In genomic region chr5:135956300-135957206, GRCm38 (mm10) we compare ENCODE assay signal across 7 mouse cellular contexts. TPM values are rescaled to one million over a fixed set of nuclear protein-coding genes. Genes with fewer than 3 reads are reported as not detected.
DNase-seq lines count a peak whose midpoint lies in the region; ATAC-seq and TF ChIP-seq lines count a peak whose summit lies in the region.

No protein-coding gene starts in this region.

- DNase-seq in lung, postnatal 0 days (ENCODE audit: low spot score): no peak
- DNase-seq in lung, adult 18-20 months: no peak
- no peak for DNase-seq in forebrain, embryonic 11.5 days (ENCODE audit: low spot score)
- no peak for DNase-seq in limb, embryonic 14.5 days (ENCODE audit: low spot score)
- DNase-seq in lung, postnatal 14 days: no peak
- no peak for DNase-seq in adrenal gland, postnatal 25 days

- TF ChIP-seq EP300 in lung, postnatal 0 days (IDR thresholded peaks at IDR 0.05): no peak

- peak overlapping the region; percentile 24; the same call in 1 of the 2 replicates for H3K9ac ChIP-seq in lung, postnatal 0 days (replicated peaks; ENCODE audit: low read depth)
- H3K9ac ChIP-seq in forebrain, embryonic 11.5 days (ENCODE audit: low read length): peak overlapping the region; percentile 32; the same call in 1 of the 2 replicates
- H3K9ac ChIP-seq in limb, embryonic 14.5 days (ENCODE audit: low read depth, low read length, severe bottlenecking): no peak overlapping the region
- no peak overlapping the region for H3K9ac ChIP-seq in stomach, embryonic 15.5 days

- ATAC-seq in lung, postnatal 0 days: no peak
- ATAC-seq in forebrain, embryonic 11.5 days (replicated peaks; ENCODE audit: low FRiP score): no peak
- ATAC-seq in limb, embryonic 14.5 days (ENCODE audit: low FRiP score, low read depth): no peak
- ATAC-seq in stomach, embryonic 15.5 days (ENCODE audit: insufficient read depth, low FRiP score, low read depth): no peak

- H3K4me1 ChIP-seq in lung, postnatal 0 days (ENCODE audit: insufficient read depth, low read depth, low read length): peaks cover 3% of the 10 kb centered on the region; the same call in 1 of the 2 replicates
- H3K4me1 ChIP-seq in forebrain, embryonic 11.5 days (replicated peaks; ENCODE audit: control insufficient read depth, insufficient read depth, low read length): peaks cover 3% of the 10 kb centered on the region; the same call in 1 of the 2 replicates
- H3K4me1 ChIP-seq in limb, embryonic 14.5 days (ENCODE audit: control insufficient read depth, insufficient read depth, low read length): peaks cover 14% of the 10 kb centered on the region
- H3K4me1 ChIP-seq in stomach, embryonic 15.5 days: peaks cover 12% of the 10 kb centered on the region

- no peaks in the 10 kb centered on the region for H3K9me3 ChIP-seq in lung, postnatal 0 days (ENCODE audit: low read length)
- no peaks in the 10 kb centered on the region for H3K9me3 ChIP-seq in forebrain, embryonic 11.5 days (ENCODE audit: control insufficient read depth, low read length)
- H3K9me3 ChIP-seq in limb, embryonic 14.5 days (ENCODE audit: control insufficient read depth, low read length): no peaks in the 10 kb centered on the region
- H3K9me3 ChIP-seq in stomach, embryonic 15.5 days: no peaks in the 10 kb centered on the region

- no peak for TF ChIP-seq POLR2A in limb, embryonic 14.5 days (IDR thresholded peaks at IDR 0.05; ENCODE audit: borderline replicate concordance, extremely low read depth, insufficient read depth, insufficient read length)

- peak overlapping the region; percentile 80 for H3K27ac ChIP-seq in lung, postnatal 0 days (ENCODE audit: low read length)
- H3K27ac ChIP-seq in forebrain, embryonic 11.5 days (ENCODE audit: low read depth, low read length): peak overlapping the region; percentile 65; the same call in 1 of the 2 replicates
- peak overlapping the region; percentile 83 for H3K27ac ChIP-seq in limb, embryonic 14.5 days (replicated peaks; ENCODE audit: low read depth, low read length)
- H3K27ac ChIP-seq in stomach, embryonic 15.5 days: peak overlapping the region; percentile 96

- no peaks in the 10 kb centered on the region for H3K27me3 ChIP-seq in lung, postnatal 0 days (replicated peaks; ENCODE audit: insufficient read depth, low read length)
- no peaks in the 10 kb centered on the region for H3K27me3 ChIP-seq in forebrain, embryonic 11.5 days (ENCODE audit: control insufficient read depth, insufficient read depth, low read length)
- H3K27me3 ChIP-seq in limb, embryonic 14.5 days (ENCODE audit: control insufficient read depth, insufficient read depth, low read length): no peaks in the 10 kb centered on the region
- H3K27me3 ChIP-seq in stomach, embryonic 15.5 days (replicated peaks): no peaks in the 10 kb centered on the region

- H3K4me2 ChIP-seq in lung, postnatal 0 days (replicated peaks; ENCODE audit: low read depth, low read length): peak overlapping the region; percentile 46
- peak overlapping the region; percentile 50; the same call in 1 of the 2 replicates for H3K4me2 ChIP-seq in forebrain, embryonic 11.5 days (ENCODE audit: low read depth, low read length, severe bottlenecking)
- H3K4me2 ChIP-seq in limb, embryonic 14.5 days (replicated peaks; ENCODE audit: low read depth, low read length, severe bottlenecking): peak overlapping the region; percentile 57
- H3K4me2 ChIP-seq in stomach, embryonic 15.5 days: peak overlapping the region; percentile 56; the same call in 1 of the 2 replicates

- TF ChIP-seq CTCF in lung, postnatal 0 days (IDR thresholded peaks at IDR 0.05): no peak

- WGBS in lung, postnatal 0 days: 84% methylated on average over 9 of the region's 9 CpGs
- WGBS in forebrain, embryonic 11.5 days: 83% methylated on average over 9 of the region's 9 CpGs
- WGBS in limb, embryonic 14.5 days: 75% methylated on average over 9 of the region's 9 CpGs
- 67% methylated on average over 9 of the region's 9 CpGs for WGBS in stomach, embryonic 15.5 days

- no peak overlapping the region for H3K4me3 ChIP-seq in lung, postnatal 0 days (ENCODE audit: low read depth, low read length)
- H3K4me3 ChIP-seq in forebrain, embryonic 11.5 days (ENCODE audit: low read depth, low read length): no peak overlapping the region
- H3K4me3 ChIP-seq in limb, embryonic 14.5 days (replicated peaks; ENCODE audit: low read length): no peak overlapping the region
- H3K4me3 ChIP-seq in stomach, embryonic 15.5 days (replicated peaks): no peak overlapping the region

- no peaks in the 10 kb centered on the region for H3K36me3 ChIP-seq in lung, postnatal 0 days (ENCODE audit: insufficient read depth, low read length)
- H3K36me3 ChIP-seq in forebrain, embryonic 11.5 days (ENCODE audit: control insufficient read depth, insufficient read depth, low read length): no peaks in the 10 kb centered on the region
- H3K36me3 ChIP-seq in limb, embryonic 14.5 days (ENCODE audit: control insufficient read depth, insufficient read depth, low read length): no peaks in the 10 kb centered on the region
- no peaks in the 10 kb centered on the region for H3K36me3 ChIP-seq in stomach, embryonic 15.5 days

RNA-seq across cellular contexts. Expression of gene Ssc4d, which starts 17.8 kb away (rescaled TPM):
- polyA plus RNA-seq in lung, postnatal 0 days (2015; fragmentation: Nextera tagmentation; extraction: Ambion mirVana): 1.8 and 2.5 TPM in 2 replicates
- 1.2 and 1.5 TPM in 2 replicates for polyA plus RNA-seq in forebrain, embryonic 11.5 days (2014; fragmentation: Nextera tagmentation; extraction: Ambion mirVana)
- polyA plus RNA-seq in limb, embryonic 14.5 days (2012; rRNA removed): 6.6 and 7.2 TPM in 2 replicates
- polyA plus RNA-seq in limb, embryonic 14.5 days (2014; fragmentation: Nextera tagmentation; extraction: Ambion mirVana): 2.6 and 3.2 TPM in 2 replicates
- 3.4 TPM in 2 replicates for polyA plus RNA-seq in stomach, embryonic 15.5 days (2015; fragmentation: Nextera tagmentation; extraction: Ambion mirVana)
- total RNA-seq in adrenal gland, postnatal 25 days (2021): 4.3 and 7.9 TPM in 2 replicates

RNA-seq across cellular contexts. Expression of gene Ywhag, which starts 22.1 kb away (rescaled TPM):
- polyA plus RNA-seq in lung, postnatal 0 days (2015; fragmentation: Nextera tagmentation; extraction: Ambion mirVana): 75.5 and 87.5 TPM in 2 replicates
- 147 and 161 TPM in 2 replicates for polyA plus RNA-seq in forebrain, embryonic 11.5 days (2014; fragmentation: Nextera tagmentation; extraction: Ambion mirVana)
- polyA plus RNA-seq in limb, embryonic 14.5 days (2012; rRNA removed): 83.6 and 91.3 TPM in 2 replicates
- 72.9 and 76.9 TPM in 2 replicates for polyA plus RNA-seq in limb, embryonic 14.5 days (2014; fragmentation: Nextera tagmentation; extraction: Ambion mirVana)
- polyA plus RNA-seq in stomach, embryonic 15.5 days (2015; fragmentation: Nextera tagmentation; extraction: Ambion mirVana): 167 and 173 TPM in 2 replicates
- 477 and 524 TPM in 2 replicates for total RNA-seq in adrenal gland, postnatal 25 days (2021)

RNA-seq across cellular contexts. Expression of gene Zp3, which starts 23.3 kb away (rescaled TPM):
- polyA plus RNA-seq in lung, postnatal 0 days (2015; fragmentation: Nextera tagmentation; extraction: Ambion mirVana): 0.24 and 0.35 TPM in 2 replicates
- not detected in 2 replicates for polyA plus RNA-seq in forebrain, embryonic 11.5 days (2014; fragmentation: Nextera tagmentation; extraction: Ambion mirVana)
- 0.32 and 0.38 TPM in 2 replicates for polyA plus RNA-seq in limb, embryonic 14.5 days (2012; rRNA removed)
- 0.37 and 0.40 TPM in 2 replicates for polyA plus RNA-seq in limb, embryonic 14.5 days (2014; fragmentation: Nextera tagmentation; extraction: Ambion mirVana)
- 1.7 TPM in 2 replicates for polyA plus RNA-seq in stomach, embryonic 15.5 days (2015; fragmentation: Nextera tagmentation; extraction: Ambion mirVana)
- not detected in 2 replicates for total RNA-seq in adrenal gland, postnatal 25 days (2021)

RNA-seq across cellular contexts. Expression of gene Dtx2, which starts 38.0 kb away (rescaled TPM):
- polyA plus RNA-seq in lung, postnatal 0 days (2015; fragmentation: Nextera tagmentation; extraction: Ambion mirVana): 18.9 and 21.6 TPM in 2 replicates
- 35.4 and 37.0 TPM in 2 replicates for polyA plus RNA-seq in forebrain, embryonic 11.5 days (2014; fragmentation: Nextera tagmentation; extraction: Ambion mirVana)
- polyA plus RNA-seq in limb, embryonic 14.5 days (2012; rRNA removed): 28.5 and 38.2 TPM in 2 replicates
- polyA plus RNA-seq in limb, embryonic 14.5 days (2014; fragmentation: Nextera tagmentation; extraction: Ambion mirVana): 29.5 TPM in 2 replicates
- polyA plus RNA-seq in stomach, embryonic 15.5 days (2015; fragmentation: Nextera tagmentation; extraction: Ambion mirVana): 22.9 and 25.4 TPM in 2 replicates
- 12.4 and 13.4 TPM in 2 replicates for total RNA-seq in adrenal gland, postnatal 25 days (2021)

Comparison
In these comparisons a context has a peak if more than half of its experiments do, and no peak if none do; other contexts are left out.
1. H3K9ac ChIP-seq: peak in lung, postnatal 0 days (single experiment) and forebrain, embryonic 11.5 days (single experiment); none in limb, embryonic 14.5 days (single experiment) and stomach, embryonic 15.5 days (single experiment).
2. Peak in every context shown above with its lines, with median percentiles within 50 percentile points of each other: H3K27ac ChIP-seq and H3K4me2 ChIP-seq.